Mouse (Mus musculus) heart, embryonic 13.5 days (tissue): ENCODE measurements at regions not wholly inside any gene's neighbourhood (a gene's known extent, or its start where the extent isn't known, plus 50 kb on each side); places are given as distances from the start of the nearest gene placed in this dataset.

Experiments used
- ATAC-seq: fragments of 200-750 bp; cut with Nextera tagmentation; 2 replicates; pipeline ENCODE4 v1.8.0; 2017; ENCODE audit warnings: moderate TSS enrichment; ENCODE audit not compliant: insufficient number of reproducible peaks, low FRiP score, low TSS enrichment; ENCODE audit errors: extremely low read depth
- H3K27ac ChIP-seq: fragments of 300-500 bp; sonication (generic); replicated peaks from 2 replicates; pipeline ENCODE4 v1.5.1; 2015; ENCODE audit warnings: moderate library complexity, mild to moderate bottlenecking, inconsistent platforms
- H3K27me3 ChIP-seq: fragments of 300-500 bp; sonication (generic); replicated peaks from 2 replicates; pipeline ENCODE4 v1.6.1; 2015; ENCODE audit warnings: mild to moderate bottlenecking, inconsistent platforms
- H3K36me3 ChIP-seq: fragments of 300-500 bp; sonication (generic); 2 replicates; pipeline ENCODE4 v1.6.1; 2015; ENCODE audit warnings: mild to moderate bottlenecking, inconsistent platforms
- H3K4me1 ChIP-seq: fragments of 300-500 bp; sonication (generic); 2 replicates; pipeline ENCODE4 v1.6.1; 2015; ENCODE audit warnings: inconsistent platforms
- H3K4me2 ChIP-seq: fragments of 300-500 bp; sonication (generic); 2 replicates; pipeline ENCODE4 v1.6.1; 2015; ENCODE audit warnings: inconsistent platforms, mild to moderate bottlenecking, moderate library complexity
- H3K4me3 ChIP-seq: fragments of 300-500 bp; sonication (generic); 2 replicates; pipeline ENCODE4 v1.5.1; 2015; ENCODE audit warnings: moderate library complexity, mild to moderate bottlenecking, inconsistent platforms
- H3K9ac ChIP-seq: fragments of 300-500 bp; sonication (generic); 2 replicates; pipeline ENCODE4 v1.6.1; 2015; ENCODE audit warnings: inconsistent platforms, mild to moderate bottlenecking, moderate library complexity
- H3K9me3 ChIP-seq: fragments of 300-500 bp; sonication (generic); 2 replicates; pipeline ENCODE4 v1.6.1; 2016; ENCODE audit warnings: inconsistent platforms
- WGBS: fragments of 180-500 bp; shearing (Covaris S2); methylation state at CpG from one replicate; pipeline ENCODE4 v1.1.7; 2015; ENCODE audit warnings: mixed read lengths; 5-methylcytosine and 5-hydroxymethylcytosine counted together

- no peak for ATAC-seq
- peaks cover 22% of the 10 kb centered on the region for H3K27me3 ChIP-seq
- no peaks in the 10 kb centered on the region for H3K9me3 ChIP-seq
- no peaks in the 10 kb centered on the region for H3K36me3 ChIP-seq
- H3K9ac ChIP-seq: no peak overlapping the region
- peaks cover 20% of the 10 kb centered on the region for H3K4me1 ChIP-seq
- H3K4me3 ChIP-seq: no peak overlapping the region
- WGBS: 68% methylated on average over 3 of the region's 3 CpGs
- H3K27ac ChIP-seq: no peak overlapping the region
- H3K4me2 ChIP-seq: no peak overlapping the region
Observed at GRCm38 (mm10) chr13:51930931-51931330, 84.5 kb downstream of the Gadd45g start.

GRCm38 (mm10) chr13:51935827-51936226 is 89.3 kb downstream of the Gadd45g start:
- no peak overlapping the region for H3K9ac ChIP-seq
- no peak for ATAC-seq
- no peaks in the 10 kb centered on the region for H3K36me3 ChIP-seq
- no peak overlapping the region for H3K27ac ChIP-seq
- peaks cover 14% of the 10 kb centered on the region for H3K27me3 ChIP-seq
- no peak overlapping the region for H3K4me2 ChIP-seq
- H3K4me3 ChIP-seq: no peak overlapping the region
- no peaks in the 10 kb centered on the region for H3K9me3 ChIP-seq
- WGBS: 80% methylated on average over 10 of the region's 10 CpGs
- H3K4me1 ChIP-seq: peaks cover 12% of the 10 kb centered on the region

DNA sequence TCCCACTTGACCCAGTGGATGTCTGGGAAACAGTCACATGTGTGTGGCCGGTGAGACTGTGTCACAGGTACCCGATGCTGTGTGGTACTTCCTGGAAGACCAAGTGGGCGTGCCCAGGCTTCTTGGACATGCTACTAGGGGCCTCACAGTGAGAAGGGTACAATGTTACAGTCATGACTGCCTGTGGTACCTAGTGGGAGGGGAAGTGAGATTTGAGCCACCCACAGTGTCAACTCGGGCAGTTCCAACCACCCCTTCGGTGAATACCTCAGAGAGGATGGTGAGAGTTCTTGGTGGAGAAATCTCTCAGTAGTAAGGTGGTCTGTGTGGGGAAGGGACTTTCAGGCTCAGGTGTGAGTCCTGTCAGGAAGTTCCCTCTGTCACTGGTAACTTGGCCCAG is 90.0 kb downstream of the Gadd45g start:
- Histone ChIP-seq H3K4me2 (no peak overlapping the region), H3K9me3 (no peaks in the 10 kb centered on the region), H3K27me3 (peaks cover 12% of the 10 kb centered on the region), H3K36me3 (no peaks in the 10 kb centered on the region), H3K4me1 (peaks cover 9% of the 10 kb centered on the region), H3K4me3 (no peak overlapping the region), H3K27ac (no peak overlapping the region), H3K9ac (no peak overlapping the region)
- WGBS: 81% methylated on average over 5 of the region's 5 CpGs
- no peak for ATAC-seq

DNA sequence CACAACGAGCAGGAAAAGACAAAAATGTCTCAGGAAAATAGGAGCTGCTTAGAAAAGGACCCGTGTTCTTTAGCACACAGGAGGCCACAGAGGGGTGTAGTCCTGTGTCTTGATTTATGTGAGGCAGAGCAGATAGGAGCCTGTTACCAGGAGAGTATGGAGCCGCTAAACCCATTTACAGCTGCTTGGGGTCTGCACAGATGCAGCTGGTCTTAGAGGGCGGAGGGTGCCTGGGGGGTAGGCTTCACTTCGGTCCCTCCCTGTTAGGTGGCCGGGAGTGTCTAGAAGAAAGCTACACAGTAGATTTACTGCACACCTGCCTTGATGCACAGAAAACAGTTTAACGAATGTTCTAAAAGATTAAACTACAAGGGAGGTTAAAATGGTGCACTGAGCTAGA is 91.4 kb downstream of the Gadd45g start:
- H3K4me3 ChIP-seq: no peak overlapping the region
- ATAC-seq: no peak
- peaks cover 9% of the 10 kb centered on the region for H3K4me1 ChIP-seq
- WGBS: 58% methylated on average over 7 of the region's 7 CpGs
- no peak overlapping the region; the same call in 1 of the 2 replicates for H3K9ac ChIP-seq
- H3K27me3 ChIP-seq: peaks cover 6% of the 10 kb centered on the region; the same call in 1 of the 2 replicates
- H3K27ac ChIP-seq: no peak overlapping the region
- no peak overlapping the region for H3K4me2 ChIP-seq
- H3K36me3 ChIP-seq: no peaks in the 10 kb centered on the region
- no peaks in the 10 kb centered on the region for H3K9me3 ChIP-seq

DNA sequence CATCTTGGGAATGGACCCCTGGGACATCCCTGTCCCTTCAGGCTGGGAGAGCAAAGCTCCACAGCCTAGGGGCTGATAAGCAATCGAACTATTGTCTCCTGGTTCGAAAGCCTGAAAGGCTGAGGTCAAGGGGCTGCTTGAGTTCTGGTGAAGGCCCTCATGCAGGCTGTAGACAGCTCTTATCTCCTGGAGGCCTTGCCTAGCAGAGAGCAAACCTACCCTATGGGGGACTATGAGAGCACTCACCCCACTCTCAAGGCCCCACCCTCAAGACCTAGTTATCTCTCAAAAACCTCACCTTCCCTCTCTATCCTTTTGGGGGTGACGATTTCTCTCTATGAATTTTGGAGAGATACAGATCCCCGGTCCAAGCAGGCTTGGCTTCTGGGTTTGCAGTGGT is 92.8 kb downstream of the Gadd45g start:
- no peaks in the 10 kb centered on the region for H3K36me3 ChIP-seq
- H3K4me3 ChIP-seq: no peak overlapping the region
- peaks cover 5% of the 10 kb centered on the region; the same call in 1 of the 2 replicates for H3K4me1 ChIP-seq
- H3K9ac ChIP-seq: no peak overlapping the region
- 0 out of 2 replicates have a peak, but pooled peaks cover 6% of the 10 kb centered on the region for H3K27me3 ChIP-seq
- no peak for ATAC-seq
- no peaks in the 10 kb centered on the region for H3K9me3 ChIP-seq
- H3K4me2 ChIP-seq: no peak overlapping the region
- no peak overlapping the region for H3K27ac ChIP-seq
- WGBS: 41% methylated on average over 4 of the region's 4 CpGs

- Histone ChIP-seq H3K27ac (no peak overlapping the region), H3K9ac (no peak overlapping the region), H3K9me3 (no peaks in the 10 kb centered on the region), H3K4me1 (peaks cover 5% of the 10 kb centered on the region; the same call in 1 of the 2 replicates), H3K27me3 (0 out of 2 replicates have a peak, but pooled peaks cover 6% of the 10 kb centered on the region), H3K36me3 (no peaks in the 10 kb centered on the region), H3K4me2 (no peak overlapping the region), H3K4me3 (no peak overlapping the region)
- WGBS: 85% methylated on average over 6 of the region's 6 CpGs
- ATAC-seq: no peak
Observed at GRCm38 (mm10) chr13:51939715-51940114, 93.2 kb downstream of the Gadd45g start.

DNA sequence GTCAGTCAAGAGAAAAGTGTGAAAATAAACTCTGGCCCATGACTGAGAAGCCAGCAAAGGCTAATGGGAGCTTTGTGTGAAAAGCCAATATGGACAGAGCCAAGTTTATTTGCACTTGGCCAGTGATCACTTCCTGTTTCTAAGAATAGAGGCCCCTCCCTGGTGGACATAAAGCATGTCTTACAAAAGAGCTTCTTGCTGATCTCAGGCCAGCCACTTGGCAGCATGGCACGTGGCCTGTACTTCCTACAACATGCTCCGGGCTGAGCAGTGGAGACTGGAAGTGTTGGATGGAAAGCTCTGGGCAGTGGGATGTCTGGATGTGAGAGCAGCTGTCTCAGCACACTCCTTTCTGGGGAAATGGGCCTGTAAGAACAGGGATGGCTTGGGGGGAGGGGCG is 99.7 kb downstream of the Gadd45g start:
- H3K4me1 ChIP-seq: peaks cover 14% of the 10 kb centered on the region
- H3K9me3 ChIP-seq: no peaks in the 10 kb centered on the region
- WGBS: 34% methylated on average over 3 of the region's 3 CpGs
- H3K27ac ChIP-seq: no peak overlapping the region
- H3K4me3 ChIP-seq: no peak overlapping the region
- ATAC-seq: no peak
- H3K9ac ChIP-seq: no peak overlapping the region
- H3K36me3 ChIP-seq: no peaks in the 10 kb centered on the region
- H3K4me2 ChIP-seq: no peak overlapping the region
- H3K27me3 ChIP-seq: no peaks in the 10 kb centered on the region

- no peak for ATAC-seq
- Histone ChIP-seq H3K27ac (no peak overlapping the region), H3K4me3 (no peak overlapping the region), H3K9ac (no peak overlapping the region), H3K4me1 (peaks cover 24% of the 10 kb centered on the region), H3K9me3 (no peaks in the 10 kb centered on the region), H3K4me2 (no peak overlapping the region), H3K27me3 (no peaks in the 10 kb centered on the region), H3K36me3 (no peaks in the 10 kb centered on the region)
- WGBS: 86% methylated on average over 3 of the region's 3 CpGs
Observed at GRCm38 (mm10) chr13:51948896-51949295, 102.4 kb downstream of the Gadd45g start.

DNA sequence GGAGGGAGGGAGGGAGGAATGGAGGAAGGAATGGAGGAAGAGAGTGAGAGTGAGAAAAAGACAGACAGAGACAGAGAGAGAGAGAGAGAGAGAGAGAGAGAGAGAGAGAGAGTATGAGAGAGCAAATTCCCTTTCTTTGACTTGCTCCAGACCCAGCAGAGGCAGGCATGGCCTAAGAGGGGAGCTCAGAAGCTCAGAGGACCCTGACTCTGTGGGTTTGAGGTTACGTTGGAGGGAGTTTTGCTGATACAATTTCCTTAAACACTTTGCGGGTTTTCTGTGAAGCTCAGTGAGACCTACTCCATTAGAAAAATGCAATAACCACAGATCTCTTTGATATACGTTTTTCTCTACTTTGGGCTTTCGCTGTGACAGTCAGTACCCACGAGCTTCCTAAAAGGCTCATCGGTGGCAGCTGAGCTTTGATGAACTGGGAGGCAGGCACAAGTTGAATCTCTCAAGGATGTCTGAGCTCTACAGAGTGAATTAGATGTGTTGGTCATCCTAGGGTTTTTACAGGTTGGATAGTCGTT is 105.1 kb downstream of the Gadd45g start:
- Histone ChIP-seq H3K4me2 (no peak overlapping the region), H3K36me3 (no peaks in the 10 kb centered on the region), H3K9ac (no peak overlapping the region), H3K27ac (no peak overlapping the region), H3K9me3 (no peaks in the 10 kb centered on the region), H3K4me3 (no peak overlapping the region), H3K27me3 (no peaks in the 10 kb centered on the region), H3K4me1 (peaks cover 15% of the 10 kb centered on the region)
- no peak for ATAC-seq
- WGBS: 80% methylated on average over 7 of the region's 7 CpGs

GRCm38 (mm10) chr13:51953084-51953483 is 106.6 kb downstream of the Gadd45g start:
- Histone ChIP-seq H3K9ac (0 out of 2 replicates have a peak overlapping the region, but pooled peaks have one; percentile 6), H3K4me3 (no peak overlapping the region), H3K9me3 (no peaks in the 10 kb centered on the region), H3K27ac (no peak overlapping the region), H3K36me3 (no peaks in the 10 kb centered on the region), H3K4me2 (no peak overlapping the region), H3K4me1 (peaks cover 26% of the 10 kb centered on the region), H3K27me3 (no peaks in the 10 kb centered on the region)
- 49% methylated on average over 4 of the region's 4 CpGs for WGBS
- no peak for ATAC-seq

DNA sequence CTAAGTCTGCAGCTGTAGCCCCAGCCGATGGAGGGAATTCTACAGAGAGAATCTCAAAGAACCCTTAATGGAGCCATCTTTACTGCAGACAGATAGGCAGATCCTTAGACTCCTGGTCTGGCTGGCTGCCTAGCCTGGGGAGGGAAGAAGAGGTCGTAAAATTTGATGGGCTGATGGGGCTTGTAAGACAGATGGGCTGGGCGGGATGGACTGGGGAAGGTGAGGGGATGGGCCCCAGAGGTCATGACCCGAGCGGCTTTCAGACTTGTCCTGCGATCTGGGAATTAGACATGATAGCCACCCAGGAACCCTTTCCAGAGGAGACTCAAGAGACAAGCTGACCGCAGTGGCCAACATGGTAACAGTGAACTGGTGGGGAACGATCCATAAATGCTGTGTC is 107.1 kb downstream of the Gadd45g start:
- peaks cover 27% of the 10 kb centered on the region for H3K4me1 ChIP-seq
- no peak overlapping the region for H3K27ac ChIP-seq
- no peak overlapping the region for H3K4me2 ChIP-seq
- no peak overlapping the region for H3K4me3 ChIP-seq
- H3K9me3 ChIP-seq: no peaks in the 10 kb centered on the region
- 75% methylated on average over 8 of the region's 8 CpGs for WGBS
- H3K27me3 ChIP-seq: no peaks in the 10 kb centered on the region
- H3K9ac ChIP-seq: 0 out of 2 replicates have a peak overlapping the region, but pooled peaks have one; percentile 6
- ATAC-seq: no peak
- no peaks in the 10 kb centered on the region for H3K36me3 ChIP-seq

GRCm38 (mm10) chr13:51957101-51957500 is 110.6 kb downstream of the Gadd45g start:
- H3K9ac ChIP-seq: no peak overlapping the region
- no peaks in the 10 kb centered on the region for H3K27me3 ChIP-seq
- peaks cover 35% of the 10 kb centered on the region for H3K4me1 ChIP-seq
- H3K9me3 ChIP-seq: no peaks in the 10 kb centered on the region
- no peak overlapping the region for H3K4me2 ChIP-seq
- ATAC-seq: no peak
- no peaks in the 10 kb centered on the region for H3K36me3 ChIP-seq
- no peak overlapping the region for H3K27ac ChIP-seq
- whole genome bisulfite sequencing: 36% methylated on average over 8 of the region's 8 CpGs
- no peak overlapping the region for H3K4me3 ChIP-seq
